In the genomic region with DNA sequence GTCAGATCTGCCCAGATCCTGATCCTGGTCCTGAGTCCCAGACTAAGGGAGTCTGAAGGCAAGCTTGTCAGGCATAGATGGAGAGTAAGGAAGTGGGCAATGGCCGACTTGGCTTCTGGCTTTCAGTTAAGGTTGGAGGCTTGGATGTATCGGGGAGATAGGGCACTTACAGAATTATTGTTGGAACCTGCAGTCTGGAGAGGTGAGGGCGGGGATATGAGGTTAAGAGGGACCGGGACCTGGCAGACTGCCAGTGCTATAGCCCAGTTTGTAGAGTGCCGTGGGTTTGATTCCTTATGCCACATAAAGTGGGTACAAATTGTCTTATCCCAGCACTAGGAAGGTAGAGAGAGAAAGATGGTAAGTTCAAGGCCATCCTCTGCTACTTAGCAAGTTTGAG, we compare ENCODE assay signal across 20 mouse cellular contexts. TPM values are rescaled to one million over a fixed set of nuclear protein-coding genes. Genes with fewer than 3 reads are reported as not detected.
"Had no signal": no experiment of that assay in that cellular context is flagged by ENCODE, and none has a peak within 500 bp of the region (broad histone marks: within the 10 kb centered on the region; RNA-seq: fewer than 3 reads in every experiment).

No protein-coding gene starts in this region.

- H3K4me3 ChIP-seq: kidney, embryonic 15.5 days; limb, embryonic 10.5 days; limb, embryonic 13.5 days; liver, embryonic 12.5 days; liver, embryonic 15.5 days; midbrain, embryonic 12.5 days; midbrain, embryonic 15.5 days; neural tube, embryonic 12.5 days; neural tube, embryonic 15.5 days had no signal

- H3K9ac ChIP-seq: kidney, embryonic 15.5 days; limb, embryonic 13.5 days; liver, embryonic 12.5 days; liver, embryonic 15.5 days; midbrain, embryonic 12.5 days; midbrain, embryonic 15.5 days; neural tube, embryonic 12.5 days; neural tube, embryonic 15.5 days had no signal

- H3K27ac ChIP-seq: kidney, embryonic 15.5 days; limb, embryonic 10.5 days; limb, embryonic 13.5 days; liver, embryonic 12.5 days; liver, embryonic 15.5 days; macrophage; midbrain, embryonic 12.5 days; midbrain, embryonic 15.5 days; neural tube, embryonic 12.5 days; neural tube, embryonic 15.5 days; stomach, postnatal 0 days had no signal

- ATAC-seq: liver, embryonic 12.5 days; midbrain, embryonic 15.5 days had no signal

- H3K27me3 ChIP-seq: kidney, embryonic 15.5 days; limb, embryonic 13.5 days; liver, embryonic 12.5 days; liver, embryonic 15.5 days; midbrain, embryonic 12.5 days; midbrain, embryonic 15.5 days; neural tube, embryonic 12.5 days; neural tube, embryonic 15.5 days had no signal

- DNase-seq: kidney, postnatal 10 days; liver; lung, adult 2 months; right cerebral cortex, adult 18-20 months; right cerebral cortex, postnatal 14 days; right cerebral cortex, postnatal 4 days; thymus, adult 18-20 months; thymus, postnatal 36 days had no signal

- H3K9me3 ChIP-seq: kidney, embryonic 15.5 days; limb, embryonic 10.5 days; limb, embryonic 13.5 days; liver, embryonic 12.5 days; liver, embryonic 15.5 days; midbrain, embryonic 12.5 days; midbrain, embryonic 15.5 days; neural tube, embryonic 12.5 days; neural tube, embryonic 15.5 days had no signal

RNA-seq across cellular contexts. Expression of gene Mcemp1, which starts 14.1 kb away (rescaled TPM):
- polyA plus RNA-seq: limb, embryonic 10.5 days; limb, embryonic 13.5 days; midbrain, embryonic 12.5 days had no signal

RNA-seq across cellular contexts. Expression of gene Fcer2a, which starts 14.3 kb away (rescaled TPM):
- polyA plus RNA-seq: liver, embryonic 12.5 days; macrophage; stomach, embryonic 14.5 days had no signal

RNA-seq across cellular contexts. Expression of gene Retn, which starts 24.1 kb away (rescaled TPM):
- polyA plus RNA-seq: liver, embryonic 15.5 days; macrophage; midbrain, embryonic 12.5 days; neural tube, embryonic 12.5 days; stomach, embryonic 14.5 days; stomach, postnatal 0 days had no signal
